Mouse (Mus musculus): ENCODE measurements around the gene Nkpd1. TPM values are rescaled to one million over a fixed set of nuclear protein-coding genes. Genes with fewer than 3 reads are reported as not detected.

The Nkpd1 gene
- polyA plus RNA-seq, 1 experiment from 2014 or later: 0.88 TPM

GRCm38 (mm10) chr7:19500420-19501363, 16.9 kb upstream of the Nkpd1 start:
- WGBS: 75% methylated on average over 12 of the region's 12 CpGs
- Histone ChIP-seq H3K9me3 (replicated peaks; ENCODE audit: control insufficient read depth, low read length, poor library complexity, severe bottlenecking) (no peaks in the 10 kb centered on the region), H3K4me2 (ENCODE audit: low read length) (no peak overlapping the region), H3K27me3 (ENCODE audit: control insufficient read depth, insufficient read depth, low read depth, low read length) (no peaks in the 10 kb centered on the region), H3K9ac (ENCODE audit: low read depth, low read length) (no peak overlapping the region), H3K36me3 (ENCODE audit: control insufficient read depth, insufficient read depth, low read length) (no peaks in the 10 kb centered on the region), H3K4me3 (ENCODE audit: low read depth, low read length) (no peak overlapping the region), H3K4me1 (ENCODE audit: control insufficient read depth, insufficient read depth, low read length) (no peaks in the 10 kb centered on the region; the same call in 1 of the 2 replicates), H3K27ac (ENCODE audit: low read length) (no peak overlapping the region)
- no peak for ATAC-seq

GRCm38 (mm10) chr7:19501658-19502057, 16.0 kb upstream of the Nkpd1 start:
- ATAC-seq: no peak
- WGBS: 83% methylated on average over 4 of the region's 4 CpGs

GRCm38 (mm10) chr7:19503481-19504068, 14.1 kb upstream of the Nkpd1 start:
- Histone ChIP-seq H3K4me3 (ENCODE audit: low read depth, low read length) (no peak overlapping the region), H3K27me3 (ENCODE audit: control insufficient read depth, insufficient read depth, low read depth, low read length) (no peaks in the 10 kb centered on the region), H3K4me2 (ENCODE audit: low read length) (no peak overlapping the region), H3K9me3 (replicated peaks; ENCODE audit: control insufficient read depth, low read length, poor library complexity, severe bottlenecking) (no peaks in the 10 kb centered on the region), H3K4me1 (ENCODE audit: control insufficient read depth, insufficient read depth, low read length) (peaks cover 9% of the 10 kb centered on the region; the same call in 1 of the 2 replicates), H3K9ac (ENCODE audit: low read depth, low read length) (no peak overlapping the region), H3K36me3 (ENCODE audit: control insufficient read depth, insufficient read depth, low read length) (no peaks in the 10 kb centered on the region), H3K27ac (ENCODE audit: low read length) (no peak overlapping the region)
- 43% methylated on average over 5 of the region's 5 CpGs for WGBS
- ATAC-seq: no peak

More at GRCm38 (mm10) chr7:19501658-19502057, 16.0 kb upstream of the Nkpd1 start:
- no peak overlapping the region for H3K4me2 ChIP-seq (ENCODE audit: low read length)
- H3K36me3 ChIP-seq (ENCODE audit: control insufficient read depth, insufficient read depth, low read length): no peaks in the 10 kb centered on the region
- H3K27ac ChIP-seq (ENCODE audit: low read length): no peak overlapping the region
- H3K9me3 ChIP-seq (replicated peaks; ENCODE audit: control insufficient read depth, low read length, poor library complexity, severe bottlenecking): no peaks in the 10 kb centered on the region
- no peaks in the 10 kb centered on the region for H3K27me3 ChIP-seq (ENCODE audit: control insufficient read depth, insufficient read depth, low read depth, low read length)
- H3K4me3 ChIP-seq (ENCODE audit: low read depth, low read length): no peak overlapping the region
- H3K4me1 ChIP-seq (ENCODE audit: control insufficient read depth, insufficient read depth, low read length): peaks cover 2% of the 10 kb centered on the region; the same call in 1 of the 2 replicates
- H3K9ac ChIP-seq (ENCODE audit: low read depth, low read length): no peak overlapping the region

DNA sequence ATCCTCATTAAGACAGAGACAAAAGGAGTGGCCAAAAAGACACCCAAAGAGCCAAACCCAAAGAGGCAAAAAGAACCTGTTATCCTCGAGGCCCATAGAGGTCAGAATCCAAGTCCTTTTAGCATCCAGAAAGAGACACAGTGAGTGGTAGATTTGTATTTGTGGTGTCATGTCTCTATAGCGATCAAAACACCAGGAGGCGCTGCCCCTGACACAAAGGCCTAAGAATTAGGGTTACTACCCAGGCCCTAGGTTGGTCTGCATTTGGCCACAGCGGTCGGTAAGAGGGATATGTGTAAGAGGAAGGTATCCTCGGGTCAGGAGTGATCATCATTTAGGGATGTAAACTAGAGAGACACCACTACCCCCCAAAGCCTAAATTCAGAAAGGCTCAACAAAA, 11.3 kb upstream of the Nkpd1 start:
- Histone ChIP-seq H3K4me1 (ENCODE audit: control insufficient read depth, insufficient read depth, low read length) (peaks cover 17% of the 10 kb centered on the region), H3K4me3 (ENCODE audit: low read depth, low read length) (peak overlapping the region; percentile 60), H3K27me3 (ENCODE audit: control insufficient read depth, insufficient read depth, low read depth, low read length) (no peaks in the 10 kb centered on the region), H3K9ac (ENCODE audit: low read depth, low read length) (peak overlapping the region; percentile 80; the same call in 1 of the 2 replicates), H3K36me3 (ENCODE audit: control insufficient read depth, insufficient read depth, low read length) (no peaks in the 10 kb centered on the region), H3K27ac (ENCODE audit: low read length) (no peak overlapping the region), H3K9me3 (replicated peaks; ENCODE audit: control insufficient read depth, low read length, poor library complexity, severe bottlenecking) (no peaks in the 10 kb centered on the region), H3K4me2 (ENCODE audit: low read length) (peak overlapping the region; percentile 72)
- 22% methylated on average over 6 of the region's 6 CpGs for WGBS
- ATAC-seq: no peak

GRCm38 (mm10) chr7:19506969-19507611, 10.5 kb upstream of the Nkpd1 start:
- H3K4me3 ChIP-seq (ENCODE audit: low read depth, low read length): peak overlapping the region; percentile 60
- H3K9ac ChIP-seq (ENCODE audit: low read depth, low read length): peak overlapping the region; percentile 80
- peaks cover 17% of the 10 kb centered on the region for H3K4me1 ChIP-seq (ENCODE audit: control insufficient read depth, insufficient read depth, low read length)
- H3K27me3 ChIP-seq (ENCODE audit: control insufficient read depth, insufficient read depth, low read depth, low read length): no peaks in the 10 kb centered on the region
- H3K9me3 ChIP-seq (replicated peaks; ENCODE audit: control insufficient read depth, low read length, poor library complexity, severe bottlenecking): no peaks in the 10 kb centered on the region
- peak overlapping the region; percentile 72 for H3K4me2 ChIP-seq (ENCODE audit: low read length)
- H3K27ac ChIP-seq (ENCODE audit: low read length): peak overlapping the region; percentile 71
- under 1% methylated on average over 70 of the region's 71 CpGs for WGBS
- ATAC-seq: no peak; the same call in 1 of the 2 replicates
- H3K36me3 ChIP-seq (ENCODE audit: control insufficient read depth, insufficient read depth, low read length): no peaks in the 10 kb centered on the region

DNA sequence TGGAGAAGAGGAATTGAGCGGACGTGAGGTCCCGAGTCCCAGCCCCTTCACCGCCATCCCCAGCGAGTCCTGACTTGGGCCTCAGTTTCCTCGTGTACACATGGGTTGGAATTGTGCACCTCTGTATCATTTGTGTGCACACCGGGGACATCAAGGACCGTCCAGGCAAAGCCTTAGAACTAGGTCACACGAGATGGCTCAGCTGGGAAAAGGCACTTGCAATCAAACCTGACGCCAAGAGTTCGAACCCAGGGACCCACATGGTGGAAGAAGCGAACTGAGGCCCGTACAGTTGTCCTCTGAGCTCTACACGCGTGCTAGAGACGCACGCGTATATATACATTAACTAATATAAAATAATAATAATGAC, 10.0 kb upstream of the Nkpd1 start:
- H3K9ac ChIP-seq (ENCODE audit: low read depth, low read length): peak overlapping the region; percentile 80
- no peak for ATAC-seq
- peak overlapping the region; percentile 71 for H3K27ac ChIP-seq (ENCODE audit: low read length)
- no peaks in the 10 kb centered on the region for H3K36me3 ChIP-seq (ENCODE audit: control insufficient read depth, insufficient read depth, low read length)
- H3K4me3 ChIP-seq (ENCODE audit: low read depth, low read length): peak overlapping the region; percentile 60
- H3K4me1 ChIP-seq (ENCODE audit: control insufficient read depth, insufficient read depth, low read length): peaks cover 17% of the 10 kb centered on the region
- H3K4me2 ChIP-seq (ENCODE audit: low read length): peak overlapping the region; percentile 72
- no peaks in the 10 kb centered on the region for H3K9me3 ChIP-seq (replicated peaks; ENCODE audit: control insufficient read depth, low read length, poor library complexity, severe bottlenecking)
- WGBS: 3% methylated on average over 18 of the region's 18 CpGs
- H3K27me3 ChIP-seq (ENCODE audit: control insufficient read depth, insufficient read depth, low read depth, low read length): no peaks in the 10 kb centered on the region

GRCm38 (mm10) chr7:19508150-19508923, 9.3 kb upstream of the Nkpd1 start, which contains the start of the genes Bloc1s3 and Trappc6a:
Bloc1s3 (minus strand) TSS chr7:19508367.
Trappc6a (plus strand) TSS chr7:19508395.
- H3K9me3 ChIP-seq (replicated peaks; ENCODE audit: control insufficient read depth, low read length, poor library complexity, severe bottlenecking): no peaks in the 10 kb centered on the region
- peak within 1 kb of the TSS; percentile 87 for H3K4me2 ChIP-seq (ENCODE audit: low read length)
- ATAC-seq: peak; percentile 95
- no peaks in the 10 kb centered on the region for H3K36me3 ChIP-seq (ENCODE audit: control insufficient read depth, insufficient read depth, low read length)
- H3K27ac ChIP-seq (ENCODE audit: low read length): peak within 1 kb of the TSS; percentile 76
- peak within 1 kb of the TSS; percentile 80 for H3K9ac ChIP-seq (ENCODE audit: low read depth, low read length)
- 0% methylated on average over 56 of the region's 56 CpGs for WGBS
- no peaks in the 10 kb centered on the region for H3K27me3 ChIP-seq (ENCODE audit: control insufficient read depth, insufficient read depth, low read depth, low read length)
- H3K4me1 ChIP-seq (ENCODE audit: control insufficient read depth, insufficient read depth, low read length): peaks cover 17% of the 10 kb centered on the region
- H3K4me3 ChIP-seq (ENCODE audit: low read depth, low read length): peak within 1 kb of the TSS; percentile 60

DNA sequence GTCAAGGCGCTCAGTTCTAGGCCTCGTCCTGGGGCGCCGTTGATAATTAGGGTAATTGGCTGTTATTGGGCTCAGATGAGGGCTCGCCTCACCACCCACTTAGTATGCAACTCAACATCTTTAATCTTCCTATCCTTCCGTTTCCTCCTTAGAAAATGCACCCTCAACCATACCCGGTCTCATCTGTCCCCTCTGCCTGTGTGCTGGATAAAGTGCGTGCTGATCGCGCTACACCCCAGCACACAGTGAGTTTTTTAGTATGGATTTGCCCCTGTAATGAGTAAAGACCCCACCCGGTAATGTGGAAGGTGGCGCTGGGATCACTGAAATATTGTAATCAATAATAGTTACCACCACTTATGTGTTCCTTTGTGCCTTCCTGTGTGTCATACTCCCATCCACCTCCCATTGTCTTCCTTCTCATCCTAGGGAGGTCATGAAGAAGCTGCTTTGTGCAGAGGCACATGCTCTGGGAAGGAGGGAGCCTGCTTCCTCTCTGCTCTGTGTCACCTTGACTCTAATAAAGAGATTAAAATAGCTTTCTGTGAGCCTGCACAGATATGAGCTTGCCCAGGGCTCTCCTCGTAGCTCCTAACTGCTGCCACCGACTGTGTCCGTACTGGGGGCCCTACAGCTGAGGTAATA, 8.6 kb upstream of the Nkpd1 start:
- 7% methylated on average over 15 of the region's 15 CpGs for WGBS
- H3K9me3 ChIP-seq (replicated peaks; ENCODE audit: control insufficient read depth, low read length, poor library complexity, severe bottlenecking): no peaks in the 10 kb centered on the region
- no peaks in the 10 kb centered on the region for H3K36me3 ChIP-seq (ENCODE audit: control insufficient read depth, insufficient read depth, low read length)
- peak overlapping the region; percentile 71 for H3K27ac ChIP-seq (ENCODE audit: low read length)
- peak overlapping the region; percentile 72 for H3K9ac ChIP-seq (ENCODE audit: low read depth, low read length)
- H3K4me3 ChIP-seq (ENCODE audit: low read depth, low read length): peak overlapping the region; percentile 60
- H3K4me2 ChIP-seq (ENCODE audit: low read length): peak overlapping the region; percentile 87
- H3K27me3 ChIP-seq (ENCODE audit: control insufficient read depth, insufficient read depth, low read depth, low read length): no peaks in the 10 kb centered on the region
- H3K4me1 ChIP-seq (ENCODE audit: control insufficient read depth, insufficient read depth, low read length): peaks cover 17% of the 10 kb centered on the region
- peak; percentile 46 for ATAC-seq

Measured in midbrain, embryonic 16.5 days (tissue).